20 mouse cellular contexts compared by ENCODE assay signal in genomic region chr3:118487408-118487807, GRCm38 (mm10).
DNase-seq lines count a peak whose midpoint lies in the region; ATAC-seq and TF ChIP-seq lines count a peak whose summit lies in the region.
"Had no signal": no experiment of that assay in that cellular context is flagged by ENCODE, and none has a peak within 500 bp of the region (broad histone marks: within the 10 kb centered on the region; RNA-seq: fewer than 3 reads in every experiment).

No protein-coding gene starts in this region.

- no peaks in the 10 kb centered on the region for H3K9me3 ChIP-seq in midbrain, embryonic 11.5 days (ENCODE audit: control insufficient read depth, low read length)
- H3K9me3 ChIP-seq in midbrain, embryonic 15.5 days = no peaks in the 10 kb centered on the region
- H3K9me3 ChIP-seq: forebrain, embryonic 10.5 days; hindbrain, embryonic 13.5 days had no signal

- 71% methylated on average over 8 of the region's 8 CpGs for WGBS in midbrain, embryonic 11.5 days
- WGBS in midbrain, embryonic 15.5 days = 60% methylated on average over 8 of the region's 8 CpGs

- no peaks in the 10 kb centered on the region for H3K4me1 ChIP-seq in midbrain, embryonic 11.5 days (ENCODE audit: control insufficient read depth, insufficient read depth, low read length)
- 0 out of 2 replicates have a peak, but pooled peaks cover 3% of the 10 kb centered on the region for H3K4me1 ChIP-seq in midbrain, embryonic 15.5 days
- H3K4me1 ChIP-seq: hindbrain, embryonic 13.5 days had no signal

- H3K4me3 ChIP-seq in layer of hippocampus, adult 2 months = no peak overlapping the region
- H3K4me3 ChIP-seq in midbrain, embryonic 11.5 days (ENCODE audit: low read depth, low read length) = no peak overlapping the region
- H3K4me3 ChIP-seq in midbrain, embryonic 15.5 days = no peak overlapping the region
- H3K4me3 ChIP-seq: forebrain, embryonic 10.5 days; gastrocnemius, adult 2 months; hindbrain, embryonic 13.5 days had no signal

- no peak overlapping the region for H3K4me2 ChIP-seq in midbrain, embryonic 11.5 days
- H3K4me2 ChIP-seq in midbrain, embryonic 15.5 days = no peak overlapping the region
- H3K4me2 ChIP-seq: heart, embryonic 11.5 days; hindbrain, embryonic 13.5 days had no signal

- H3K27ac ChIP-seq in layer of hippocampus, adult 2 months = peak overlapping the region; percentile 20
- no peak overlapping the region for H3K27ac ChIP-seq in midbrain, embryonic 11.5 days (ENCODE audit: low read depth, low read length)
- no peak overlapping the region for H3K27ac ChIP-seq in midbrain, embryonic 15.5 days
- H3K27ac ChIP-seq: forebrain, embryonic 10.5 days; gastrocnemius, adult 2 months; hindbrain, embryonic 13.5 days had no signal

- ATAC-seq in midbrain, embryonic 11.5 days (ENCODE audit: low FRiP score) = no peak
- ATAC-seq in midbrain, embryonic 15.5 days (replicated peaks) = no peak
- ATAC-seq: CD4-positive, CD25-positive, alpha-beta regulatory T cell, adult 4 months; forebrain, embryonic 14.5 days; hindbrain, embryonic 16.5 days had no signal

- no peak overlapping the region for H3K9ac ChIP-seq in midbrain, embryonic 11.5 days (ENCODE audit: low read length)
- no peak overlapping the region for H3K9ac ChIP-seq in midbrain, embryonic 15.5 days
- H3K9ac ChIP-seq: hindbrain, embryonic 13.5 days had no signal

- no peaks in the 10 kb centered on the region for H3K36me3 ChIP-seq in midbrain, embryonic 11.5 days (ENCODE audit: control insufficient read depth, insufficient read depth, low read length)
- H3K36me3 ChIP-seq in midbrain, embryonic 15.5 days (replicated peaks) = no peaks in the 10 kb centered on the region
- H3K36me3 ChIP-seq: forebrain, embryonic 10.5 days; hindbrain, embryonic 13.5 days had no signal

- no peak for DNase-seq in layer of hippocampus, adult 2 months (ENCODE audit: low spot score in 2 of 2)
- DNase-seq in layer of hippocampus, adult 11-12 months (ENCODE audit: low spot score) = no peak
- peak; percentile 31 for DNase-seq in midbrain, embryonic 11.5 days (ENCODE audit: low spot score, missing footprints)
- DNase-seq in brain, adult 2 months (ENCODE audit: low read depth, low spot score) = peak; percentile 56
- peak; percentile 22 for DNase-seq in brain, embryonic 14.5 days (ENCODE audit: low read depth)
- DNase-seq: adrenal gland, adult 2 months; adrenal gland, postnatal 14 days; cerebellum, adult 18-20 months; cerebellum, adult 9-10 months; cerebellum, postnatal 14 days; gastrocnemius, adult 2 months; gastrocnemius, postnatal 14 days; heart, adult 11 months had no signal

- 0 out of 2 replicates have a peak, but pooled peaks have one; percentile 10 for TF ChIP-seq CTCF in layer of hippocampus, adult 2 months (conservative IDR thresholded peaks at IDR 0.05)
- TF ChIP-seq CTCF in brain, embryonic 14.5 days (IDR thresholded peaks at IDR 0.05; ENCODE audit: borderline replicate concordance, extremely low read depth, insufficient read depth, insufficient read length) = no peak

- no peaks in the 10 kb centered on the region for H3K27me3 ChIP-seq in midbrain, embryonic 11.5 days (ENCODE audit: control insufficient read depth, insufficient read depth, low read length)
- H3K27me3 ChIP-seq in midbrain, embryonic 15.5 days (replicated peaks) = no peaks in the 10 kb centered on the region
- H3K27me3 ChIP-seq: hindbrain, embryonic 13.5 days had no signal

- no peak for TF ChIP-seq POLR2A in brain, embryonic 14.5 days (IDR thresholded peaks at IDR 0.05; ENCODE audit: borderline replicate concordance, extremely low read depth, insufficient read depth, insufficient read length, poor library complexity, severe bottlenecking)

Comparison
In these comparisons a context has a peak if more than half of its experiments do, and no peak if none do; other contexts are left out.
1. DNase-seq: peak in midbrain, embryonic 11.5 days (single experiment), brain, adult 2 months (single experiment) and brain, embryonic 14.5 days (single experiment); none in layer of hippocampus, adult 2 months (0 of 2) and layer of hippocampus, adult 11-12 months (single experiment).